Mouse (Mus musculus): Measurements from ENCODE around the gene Myl6b.

DNA sequence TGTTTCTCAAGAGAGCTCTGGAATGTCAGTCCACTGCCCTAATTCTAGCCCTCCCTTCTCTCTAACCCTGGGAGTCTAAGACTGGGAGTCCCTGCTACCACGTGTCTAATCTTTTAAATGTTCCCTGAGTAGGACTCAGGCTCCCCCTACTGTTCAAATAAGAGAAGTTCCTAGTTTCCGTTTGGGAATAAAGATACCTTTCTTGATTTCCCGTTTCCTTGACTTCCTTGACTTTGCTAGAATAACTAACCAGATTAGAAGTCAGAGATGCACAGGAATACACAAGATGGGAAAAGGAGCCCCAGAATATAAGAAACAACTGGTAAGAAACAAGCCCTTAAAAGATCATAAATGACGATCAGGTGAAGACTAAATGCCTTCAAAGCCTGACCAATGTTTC, 47.9 kb upstream of the Myl6b start:
- no peak for TF ChIP-seq CTCF (IDR thresholded peaks at IDR 0.05; ENCODE audit: insufficient read depth, low read depth, low read length)
- no peak for TF ChIP-seq POLR2A (IDR thresholded peaks at IDR 0.05; ENCODE audit: insufficient read depth, low read depth, low read length)

Data from olfactory bulb, adult 2 months (tissue).